Mouse (Mus musculus): ENCODE measurements at regions not wholly inside any gene's neighbourhood (a gene's known extent, or its start where the extent isn't known, plus 50 kb on each side); places are given as distances from the start of the nearest gene placed in this dataset.

DNA sequence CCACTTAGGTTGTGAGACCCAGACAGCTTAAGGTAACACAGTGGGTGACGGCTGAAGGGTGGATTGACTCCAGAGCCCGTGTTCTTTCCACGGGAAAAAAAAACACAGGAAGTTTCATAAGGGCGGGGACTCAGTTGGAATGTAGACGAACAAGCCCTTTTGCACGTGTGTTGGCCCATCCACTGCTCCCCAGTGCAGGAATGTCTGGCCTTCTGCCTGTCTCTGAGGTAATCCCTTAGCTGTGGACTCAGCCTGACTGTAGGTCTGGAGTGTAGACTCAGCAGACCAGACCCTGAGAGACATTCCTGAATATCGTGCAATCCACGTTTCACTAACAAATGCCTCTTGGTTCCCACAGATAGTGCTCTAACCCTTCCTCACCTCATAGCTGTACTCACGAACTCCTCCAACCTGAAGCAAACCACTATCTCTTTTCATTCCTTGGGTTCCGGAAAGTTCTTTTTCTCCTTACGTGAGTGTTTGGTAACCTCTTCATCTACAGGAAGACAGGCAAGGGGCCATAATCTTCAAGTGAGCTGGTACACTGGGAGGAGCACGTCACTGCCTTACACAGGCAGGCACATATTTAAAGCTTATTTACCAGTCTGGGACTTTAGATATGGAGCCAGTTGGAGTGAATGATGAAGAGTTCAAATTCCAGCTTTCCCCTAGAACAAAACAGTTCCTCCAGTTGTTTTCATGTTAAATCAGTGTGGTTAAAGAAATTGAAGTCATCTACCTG, 205.6 kb upstream of the Bcor start:
- no peak for DNase-seq (ENCODE audit: low spot score)

DNA sequence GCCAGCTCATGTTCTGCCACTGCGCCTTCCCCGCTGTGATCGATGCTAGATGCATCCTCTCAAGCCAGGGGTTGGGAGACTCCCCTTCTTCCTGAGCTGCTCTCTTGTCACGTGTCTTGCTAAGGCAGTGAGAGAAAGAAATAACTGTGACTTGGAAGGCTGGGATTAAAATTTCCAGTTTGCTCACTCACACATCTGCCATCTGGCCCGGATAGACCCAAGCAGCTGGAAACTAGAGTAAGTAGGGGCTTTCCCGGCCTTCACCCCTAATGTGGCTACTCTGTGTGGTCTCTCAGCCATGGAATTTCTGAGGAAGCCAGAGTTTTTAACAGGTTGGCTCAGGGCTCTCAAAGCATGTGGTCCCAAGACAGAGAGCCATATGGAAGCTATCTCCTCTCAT, 206.6 kb upstream of the Bcor start:
- no peak for DNase-seq (ENCODE audit: low spot score)

GRCm38 (mm10) chrX:12373670-12374069, 213.5 kb upstream of the Bcor start:
- DNase-seq (ENCODE audit: low spot score), result no peak

GRCm38 (mm10) chrX:12375796-12376195, 211.8 kb upstream of the Atp6ap2 start:
- DNase-seq (ENCODE audit: low spot score), result no peak

DNA sequence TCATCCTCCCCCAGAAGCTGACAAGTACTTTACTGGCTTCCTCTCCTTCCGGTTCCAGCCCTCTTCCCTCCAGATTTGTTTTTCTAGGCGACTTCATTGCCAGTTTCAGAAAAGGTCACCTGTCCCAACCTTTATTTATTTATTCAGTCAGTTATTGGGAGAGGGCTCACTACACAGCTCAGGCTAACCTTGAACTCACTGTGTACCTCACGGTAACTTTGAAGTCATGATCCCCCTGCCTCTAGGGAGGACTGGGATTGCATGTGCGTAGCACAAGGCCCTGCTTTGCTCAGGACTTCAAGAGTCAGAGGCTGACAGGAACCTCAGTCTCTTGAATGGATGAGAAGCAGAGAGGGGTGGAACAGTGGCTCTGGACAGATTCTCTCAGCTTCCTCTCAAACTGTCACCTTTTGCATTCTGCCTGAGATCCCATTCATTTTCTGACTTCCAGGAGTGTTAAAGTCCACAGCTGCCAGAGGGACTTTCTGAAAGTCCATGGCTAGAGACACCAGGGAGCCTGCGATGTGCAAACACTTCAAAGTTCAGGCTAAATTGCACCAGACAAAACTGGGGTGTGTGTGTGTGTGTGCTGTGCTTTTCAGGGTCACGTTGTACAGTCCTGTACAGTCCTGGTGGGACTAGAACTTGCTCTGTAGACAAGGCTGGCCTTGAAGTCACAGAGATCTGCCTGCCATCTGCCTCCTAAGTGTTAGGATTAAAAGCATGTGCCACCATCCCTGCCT, 211.2 kb upstream of the Atp6ap2 start:
- no peak for DNase-seq (ENCODE audit: low spot score)

DNA sequence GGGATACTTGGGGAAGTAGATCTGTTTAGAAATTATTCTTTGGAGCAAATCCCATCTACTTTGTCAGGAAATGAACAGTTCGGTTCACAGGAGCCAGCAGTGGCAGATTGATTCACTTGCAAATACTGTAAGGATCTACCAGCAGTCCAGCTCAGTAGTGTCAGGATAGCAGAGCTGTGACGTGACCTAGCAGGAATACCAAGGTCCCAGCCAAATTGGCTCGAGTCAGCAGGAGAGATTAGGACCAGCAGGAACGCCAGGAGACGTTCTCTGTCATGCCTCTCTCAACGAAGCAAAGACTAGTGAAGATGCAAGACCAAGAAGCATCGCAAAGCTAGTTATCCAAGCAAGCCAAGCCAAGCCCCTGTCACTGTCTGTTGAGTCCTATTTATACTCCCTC, 210.2 kb upstream of the Atp6ap2 start:
- no peak for DNase-seq (ENCODE audit: low spot score)

DNA sequence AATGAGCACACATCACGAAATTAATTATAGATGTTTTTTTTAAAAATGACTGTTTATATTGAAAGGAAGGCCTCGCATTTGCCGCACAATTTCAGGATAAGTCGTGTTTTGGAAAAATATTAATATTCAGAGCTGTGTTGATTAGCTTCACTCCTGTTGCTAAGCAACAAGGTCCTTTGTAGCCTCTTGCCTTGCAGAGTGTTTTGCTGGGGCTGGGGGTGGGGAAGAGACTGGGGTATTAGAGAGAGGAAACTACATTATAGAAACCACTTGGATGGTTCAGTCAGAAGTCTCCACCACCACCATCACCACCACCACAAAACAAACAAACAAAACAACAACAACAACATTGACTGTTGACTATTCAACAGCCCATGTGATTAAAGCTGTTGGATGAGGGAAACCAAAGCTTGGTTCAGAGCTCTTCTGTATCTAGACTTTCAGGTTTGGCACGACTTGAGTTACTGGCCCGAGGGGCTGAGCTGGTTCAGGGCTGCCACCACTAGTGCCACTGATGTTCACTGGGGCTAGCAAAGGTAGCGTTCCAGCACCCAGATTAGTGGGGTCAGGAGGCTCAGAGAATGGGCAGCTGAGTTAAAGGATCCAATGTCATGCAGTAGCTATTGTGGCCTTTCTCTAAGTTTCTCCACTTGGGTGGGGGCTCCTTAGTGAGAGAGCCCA, 195.3 kb upstream of the Atp6ap2 start:
- no peak for DNase-seq (ENCODE audit: low spot score)

DNA sequence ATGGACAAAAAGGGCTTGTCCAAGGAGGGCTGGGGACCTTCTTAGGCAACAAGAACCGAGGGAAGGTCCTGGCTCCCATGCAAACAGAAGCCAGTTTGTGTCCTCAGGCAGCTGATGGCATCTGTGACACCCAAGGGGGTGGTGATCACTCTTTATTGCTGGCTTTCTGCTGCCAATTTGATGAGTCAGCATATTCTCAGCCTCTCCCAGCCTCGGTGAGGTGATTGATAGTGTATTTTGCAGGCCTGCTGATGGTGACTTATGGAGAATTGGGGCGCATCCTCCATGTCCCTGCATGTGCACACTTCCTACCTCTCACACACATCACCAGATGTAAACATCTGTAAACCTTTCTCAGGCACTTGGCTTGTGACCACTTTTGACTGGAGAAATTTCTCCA, 178.3 kb upstream of the Atp6ap2 start:
- no peak for DNase-seq (ENCODE audit: low spot score)

GRCm38 (mm10) chrX:12425566-12425965, 162.0 kb upstream of the Atp6ap2 start:
- no peak for DNase-seq (ENCODE audit: low spot score)

DNA sequence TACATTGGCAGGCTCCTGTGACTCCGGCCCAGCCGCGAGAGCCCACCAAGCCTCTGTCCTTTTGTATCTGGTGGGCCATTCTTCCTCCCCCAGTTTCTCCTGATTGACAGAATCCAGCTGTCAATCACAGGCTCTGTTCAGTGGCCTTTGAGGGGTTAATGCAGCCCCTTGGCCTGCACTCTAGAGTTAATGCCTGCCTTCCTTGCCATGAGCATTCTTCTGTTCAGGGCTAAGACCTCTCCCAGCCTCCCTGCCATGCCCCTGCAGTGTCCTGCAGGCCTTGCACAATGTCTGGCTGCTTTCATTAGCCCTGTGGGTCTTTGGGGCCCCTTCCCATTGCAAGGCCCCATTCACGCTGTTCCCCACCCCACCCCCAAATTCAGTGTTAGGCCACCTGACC, 160.9 kb upstream of the Atp6ap2 start:
- DNase-seq (ENCODE audit: low spot score), result no peak

DNA sequence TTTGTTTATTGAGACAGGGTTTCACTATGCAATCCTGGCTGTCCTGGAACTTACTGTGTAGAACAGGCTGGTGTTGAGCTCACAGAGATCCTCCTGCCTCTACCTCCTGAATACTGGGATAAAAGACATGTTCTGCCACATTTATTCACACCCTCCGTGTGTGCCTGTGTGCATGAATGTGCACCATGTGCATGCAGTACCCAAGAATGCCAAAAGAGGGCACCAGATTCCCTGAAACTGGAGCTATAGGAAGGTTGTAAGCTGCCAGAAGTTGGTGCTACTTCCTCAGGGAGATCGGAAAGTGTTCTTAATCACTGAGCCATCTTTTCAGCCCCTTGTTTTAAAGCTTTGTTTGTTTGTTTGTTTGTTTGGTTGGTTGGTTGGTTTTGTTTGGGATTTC, 155.3 kb upstream of the Atp6ap2 start:
- no peak for DNase-seq (ENCODE audit: low spot score)

- no peak for DNase-seq (ENCODE audit: low spot score)
Observed at GRCm38 (mm10) chrX:12435656-12436055, 151.9 kb upstream of the Atp6ap2 start.

DNA sequence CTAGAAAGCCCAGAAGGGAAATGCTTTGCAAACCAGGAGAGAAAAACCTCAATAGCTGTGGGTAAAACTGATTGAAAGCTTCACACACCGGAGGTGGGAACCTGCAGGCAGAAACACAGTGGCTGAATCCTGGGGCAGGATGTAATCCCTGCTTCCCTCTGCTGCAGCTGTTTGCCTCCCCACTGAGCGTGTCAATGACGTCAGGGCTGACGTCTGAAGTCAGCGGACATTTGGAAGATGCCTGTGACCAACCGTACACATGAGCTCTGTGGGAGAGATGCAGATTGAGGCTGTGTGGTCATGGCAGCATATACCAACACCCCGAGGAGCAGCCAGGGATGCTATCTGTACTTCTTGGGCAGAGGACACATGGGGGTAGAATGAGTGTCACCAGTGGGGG, 151.5 kb upstream of the Atp6ap2 start:
- peak; percentile 40 for DNase-seq (ENCODE audit: low spot score)

DNA sequence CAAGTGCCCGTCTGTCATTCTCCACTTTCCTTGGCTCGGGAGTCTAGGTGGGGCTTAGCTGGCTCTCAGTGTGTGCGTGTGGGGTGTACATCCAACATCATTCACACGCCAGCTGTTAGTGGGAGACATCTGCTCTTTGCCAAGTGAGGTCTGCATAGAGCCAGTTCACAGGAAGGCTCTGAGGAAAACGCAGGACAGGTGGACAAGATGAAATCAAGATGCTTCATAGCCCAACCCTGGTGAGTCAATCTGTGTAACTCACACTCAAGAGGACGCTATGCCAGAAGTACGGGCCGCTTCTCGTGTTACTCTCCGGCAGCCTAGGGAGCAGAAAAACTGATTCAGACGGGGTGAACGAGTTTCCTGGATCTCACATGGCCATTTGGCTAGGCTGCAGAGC, 148.2 kb upstream of the Atp6ap2 start:
- DNase-seq (ENCODE audit: low spot score), result no peak

- no peak for DNase-seq (ENCODE audit: low spot score)
Observed at GRCm38 (mm10) chrX:12443794-12444193, 143.8 kb upstream of the Atp6ap2 start.

DNA sequence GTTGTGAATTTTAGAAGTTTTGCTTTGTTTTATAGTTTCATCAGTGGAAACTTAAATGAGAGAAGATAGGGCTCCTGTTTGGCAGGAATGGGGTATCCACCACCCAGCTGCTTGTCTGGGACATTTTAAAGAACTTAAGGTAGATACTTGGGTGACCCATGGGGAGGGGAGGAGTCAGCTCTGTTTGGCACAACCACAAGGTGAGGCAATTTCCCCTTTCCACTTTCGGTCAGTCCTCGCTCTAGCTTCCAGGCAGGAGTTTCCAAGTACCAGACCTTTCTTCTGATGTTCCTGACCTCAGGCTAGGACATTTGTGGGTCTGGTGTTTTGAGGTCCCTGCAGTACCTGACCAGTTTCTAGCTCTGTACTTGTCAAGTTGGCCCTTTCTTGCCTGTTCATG, 142.5 kb upstream of the Atp6ap2 start:
- DNase-seq (ENCODE audit: low spot score), result no peak

GRCm38 (mm10) chrX:12447962-12448361, 139.6 kb upstream of the Atp6ap2 start:
- no peak for DNase-seq (ENCODE audit: low spot score)

DNA sequence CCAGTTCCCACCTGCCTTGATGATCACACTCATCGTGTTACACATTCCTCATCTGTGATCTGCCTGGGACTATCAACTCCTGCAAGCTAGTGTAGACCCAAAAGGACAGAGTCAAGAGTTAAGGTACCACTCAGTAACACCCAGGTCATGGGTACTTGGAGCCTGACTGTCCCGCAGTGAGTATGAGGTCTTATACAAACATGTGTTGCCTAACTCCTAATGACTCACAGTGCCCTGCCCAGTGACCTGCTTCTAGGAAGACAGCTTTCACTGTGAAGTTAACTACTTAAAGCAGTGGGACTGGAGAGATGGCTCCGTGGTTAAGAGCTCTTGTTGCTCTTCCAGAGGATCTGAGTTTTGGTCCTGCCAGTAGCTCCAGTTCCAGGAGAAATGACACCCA, 137.9 kb upstream of the Atp6ap2 start:
- no peak for DNase-seq (ENCODE audit: low spot score)

GRCm38 (mm10) chrX:12452979-12453769, 134.4 kb upstream of the Atp6ap2 start:
- DNase-seq (ENCODE audit: low spot score), result no peak

DNA sequence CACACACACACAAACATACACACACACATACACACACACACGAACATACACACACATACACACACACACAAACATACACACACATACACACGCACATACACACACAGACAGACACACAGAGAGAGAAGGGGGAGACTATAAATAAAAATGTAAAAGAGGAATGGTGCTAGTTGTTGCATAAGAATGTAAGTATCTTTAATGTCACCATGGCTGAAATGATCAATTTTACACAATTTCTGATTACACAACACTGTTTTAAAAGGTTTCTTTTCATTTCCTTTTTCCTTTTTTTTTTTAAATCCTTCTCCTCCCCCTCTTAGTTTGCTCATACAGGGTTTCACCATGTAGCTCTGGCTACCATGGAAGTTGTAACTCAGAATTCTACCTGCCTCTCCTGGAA, 125.9 kb upstream of the Atp6ap2 start:
- DNase-seq (ENCODE audit: low spot score), result no peak

- no peak for DNase-seq (ENCODE audit: low spot score)
Observed at GRCm38 (mm10) chrX:12462936-12463647, 124.5 kb upstream of the Atp6ap2 start.
